Mouse (Mus musculus) left cerebral cortex, adult 8-10 months (tissue): ENCODE measurements around the gene C8b. TPM values are rescaled to one million over a fixed set of nuclear protein-coding genes. Genes with fewer than 3 reads are reported as not detected.

ENCODE experiments used
- DNase-seq, 2 experiments: peaks; one replicate each; pipeline ENCODE4 v3.0.0; 2022; ENCODE audit warnings: low spot score in 2 of 2
- total RNA-seq, 4 experiments: library from RNA; stranded (reverse); gene quantifications; 2 replicates each; pipeline ENCODE4 v1.2.4; 2022

Gene C8b
- total RNA-seq: under 1 TPM in 2 of 4 experiments, not detected in 2; 0.21 to 0.49 TPM

- no peak for DNase-seq
These were observed at the start of gene C8b for GRCm38 (mm10) chr4:104766065-104766464. TSS of gene C8b (plus strand) at chr4:104766317.

GRCm38 (mm10) chr4:104716506-104716905 lies 49.6 kb upstream of the C8b start:
- DNase-seq: no peak

- DNase-seq: peak in 1 of 2 experiments; percentile 54
These were observed 46.9 kb upstream of the C8b start for GRCm38 (mm10) chr4:104718973-104719795.

- DNase-seq: peak in 1 of 2 experiments; percentile 71
These were observed 42.5 kb upstream of the C8b start for GRCm38 (mm10) chr4:104723527-104724045.

GRCm38 (mm10) chr4:104724258-104724657 lies 41.9 kb upstream of the C8b start:
- DNase-seq: no peak

- no peak for DNase-seq
These were observed 40.4 kb upstream of the C8b start for GRCm38 (mm10) chr4:104725673-104726072.

- no peak for DNase-seq
These were observed 36.9 kb upstream of the C8b start for GRCm38 (mm10) chr4:104729185-104729584.

GRCm38 (mm10) chr4:104746500-104746899 lies 19.6 kb upstream of the C8b start:
- no peak for DNase-seq

GRCm38 (mm10) chr4:104754090-104754489 lies 12.0 kb upstream of the C8b start:
- DNase-seq: peak in 1 of 2 experiments; percentile 22

- DNase-seq: no peak
These were observed 5.1 kb upstream of the C8b start for GRCm38 (mm10) chr4:104760878-104761624.

- no peak for DNase-seq
These were observed 2.1 kb downstream of the C8b start for GRCm38 (mm10) chr4:104768190-104768589.

GRCm38 (mm10) chr4:104769602-104770001 lies 3.5 kb downstream of the C8b start:
- no peak for DNase-seq

GRCm38 (mm10) chr4:104770331-104770730 lies 4.2 kb downstream of the C8b start:
- DNase-seq: no peak

GRCm38 (mm10) chr4:104775601-104776000 lies 9.5 kb downstream of the C8b start:
- no peak for DNase-seq

GRCm38 (mm10) chr4:104779460-104779859 lies 13.3 kb downstream of the C8b start:
- DNase-seq: no peak

GRCm38 (mm10) chr4:104781441-104781840 lies 15.3 kb downstream of the C8b start:
- no peak for DNase-seq

GRCm38 (mm10) chr4:104782346-104782745 lies 16.2 kb downstream of the C8b start:
- no peak for DNase-seq

GRCm38 (mm10) chr4:104792111-104792510 lies 26.0 kb downstream of the C8b start:
- DNase-seq: no peak

GRCm38 (mm10) chr4:104798951-104799350 lies 32.8 kb downstream of the C8b start:
- no peak for DNase-seq

GRCm38 (mm10) chr4:104801625-104802024 lies 35.5 kb downstream of the C8b start:
- no peak for DNase-seq

- DNase-seq: no peak
These were observed 38.0 kb downstream of the C8b start for GRCm38 (mm10) chr4:104804100-104804499.
